Mouse (Mus musculus): ENCODE measurements around the gene Dennd2d.

- no peak for TF ChIP-seq CTCF (IDR thresholded peaks at IDR 0.05; ENCODE audit: low read depth)
- TF ChIP-seq EP300 (IDR thresholded peaks at IDR 0.05; ENCODE audit: low read depth) = no peak
Observed at GRCm38 (mm10) chr3:106522730-106523129, 40.5 kb downstream of the Dennd2d start.
